11 mouse cellular contexts compared by ENCODE assay signal in genomic region chr11:120303559-120304349, GRCm38 (mm10). TPM values are rescaled to one million over a fixed set of nuclear protein-coding genes. Genes with fewer than 3 reads are reported as not detected.
DNase-seq lines count a peak whose midpoint lies in the region; ATAC-seq lines count a peak whose summit lies in the region.
"Had no signal": no experiment of that assay in that cellular context is flagged by ENCODE, and none has a peak within 500 bp of the region (broad histone marks: within the 10 kb centered on the region; RNA-seq: fewer than 3 reads in every experiment).

No protein-coding gene starts in this region.

- no peaks in the 10 kb centered on the region for H3K27me3 ChIP-seq in kidney, embryonic 14.5 days (ENCODE audit: control insufficient read depth, insufficient read depth, low read length)
- H3K27me3 ChIP-seq in erythroblast, embryonic 14.5 days (ENCODE audit: control insufficient read depth), result peaks cover 27% of the 10 kb centered on the region
- no peaks in the 10 kb centered on the region for H3K27me3 ChIP-seq in limb, embryonic 11.5 days (ENCODE audit: control insufficient read depth, insufficient read depth, low read length)
- peaks cover 6% of the 10 kb centered on the region for H3K27me3 ChIP-seq in midbrain, embryonic 15.5 days (replicated peaks)

- ATAC-seq in kidney, embryonic 14.5 days (ENCODE audit: low FRiP score, low TSS enrichment), result no peak
- no peak for ATAC-seq in limb, embryonic 11.5 days (ENCODE audit: insufficient number of reproducible peaks, low FRiP score, low TSS enrichment, low read depth)
- no peak for ATAC-seq in midbrain, embryonic 15.5 days (replicated peaks)

- no peak for DNase-seq in kidney, adult 9 months
- DNase-seq in limb, embryonic 11.5 days (ENCODE audit: low spot score), result no peak
- DNase-seq in testis, postnatal 10 days (ENCODE audit: low spot score), result no peak
- DNase-seq in adrenal gland, adult 2 months, result no peak
- DNase-seq in right cerebral cortex, postnatal 14 days, result no peak
- DNase-seq: left cerebral cortex, postnatal 4 days; retina, postnatal 1 day; thymus, postnatal 14 days had no signal

- no peaks in the 10 kb centered on the region for H3K36me3 ChIP-seq in kidney, embryonic 14.5 days (ENCODE audit: control insufficient read depth, insufficient read depth, low read length)
- no peaks in the 10 kb centered on the region; the same call in 1 of the 2 replicates for H3K36me3 ChIP-seq in erythroblast, embryonic 14.5 days (ENCODE audit: control insufficient read depth)
- no peaks in the 10 kb centered on the region for H3K36me3 ChIP-seq in limb, embryonic 11.5 days (ENCODE audit: control insufficient read depth, insufficient read depth, low read length)
- H3K36me3 ChIP-seq in midbrain, embryonic 15.5 days (replicated peaks), result no peaks in the 10 kb centered on the region

- no peak overlapping the region for H3K4me2 ChIP-seq in kidney, embryonic 14.5 days (replicated peaks; ENCODE audit: low read depth, low read length)
- peak overlapping the region; percentile 76; the same call in 1 of the 2 replicates for H3K4me2 ChIP-seq in limb, embryonic 11.5 days (ENCODE audit: low read depth, severe bottlenecking)
- H3K4me2 ChIP-seq in midbrain, embryonic 15.5 days, result peak overlapping the region; percentile 72; the same call in 1 of the 2 replicates

- no peak overlapping the region for H3K9ac ChIP-seq in kidney, embryonic 14.5 days (ENCODE audit: low read depth, low read length)
- peak overlapping the region; percentile 3; the same call in 1 of the 2 replicates for H3K9ac ChIP-seq in limb, embryonic 11.5 days (ENCODE audit: low read length)
- no peak overlapping the region for H3K9ac ChIP-seq in midbrain, embryonic 15.5 days

- peaks cover 34% of the 10 kb centered on the region for H3K4me1 ChIP-seq in kidney, embryonic 14.5 days (ENCODE audit: control insufficient read depth, insufficient read depth, low read length)
- peaks cover 95% of the 10 kb centered on the region for H3K4me1 ChIP-seq in erythroblast, embryonic 14.5 days (ENCODE audit: control insufficient read depth)
- H3K4me1 ChIP-seq in limb, embryonic 11.5 days (ENCODE audit: control insufficient read depth, insufficient read depth, low read length), result peaks cover 48% of the 10 kb centered on the region
- H3K4me1 ChIP-seq in midbrain, embryonic 15.5 days, result peaks cover 49% of the 10 kb centered on the region

- 82% methylated on average over 21 of the region's 21 CpGs for WGBS in kidney, embryonic 14.5 days
- WGBS in limb, embryonic 11.5 days, result 86% methylated on average over 21 of the region's 21 CpGs
- WGBS in midbrain, embryonic 15.5 days, result 81% methylated on average over 21 of the region's 21 CpGs

- no peak overlapping the region for H3K4me3 ChIP-seq in kidney, embryonic 14.5 days (ENCODE audit: low read length)
- H3K4me3 ChIP-seq in erythroblast, embryonic 14.5 days (replicated peaks), result peak overlapping the region; percentile 75
- H3K4me3 ChIP-seq in limb, embryonic 11.5 days (ENCODE audit: low read depth, low read length), result no peak overlapping the region
- no peak overlapping the region for H3K4me3 ChIP-seq in midbrain, embryonic 15.5 days

- H3K9me3 ChIP-seq in kidney, embryonic 14.5 days (ENCODE audit: control insufficient read depth, low read length), result no peaks in the 10 kb centered on the region
- no peaks in the 10 kb centered on the region for H3K9me3 ChIP-seq in erythroblast, embryonic 14.5 days (ENCODE audit: control insufficient read depth, low read length)
- H3K9me3 ChIP-seq in limb, embryonic 11.5 days (ENCODE audit: control insufficient read depth, low read length), result no peaks in the 10 kb centered on the region
- H3K9me3 ChIP-seq in midbrain, embryonic 15.5 days, result no peaks in the 10 kb centered on the region

- peak overlapping the region; percentile 56; the same call in 1 of the 2 replicates for H3K27ac ChIP-seq in kidney, embryonic 14.5 days (ENCODE audit: low read depth, low read length)
- H3K27ac ChIP-seq in limb, embryonic 11.5 days (replicated peaks; ENCODE audit: low read depth, low read length), result no peak overlapping the region
- H3K27ac ChIP-seq in midbrain, embryonic 15.5 days, result no peak overlapping the region

RNA-seq across cellular contexts. Expression of gene Actg1, which starts 44.6 kb away (rescaled TPM):
- 2,303 and 2,603 TPM in 2 replicates for polyA plus RNA-seq in kidney, embryonic 14.5 days (2014; fragmentation: Nextera tagmentation; extraction: Ambion mirVana)
- polyA plus RNA-seq in erythroblast, embryonic 14.5 days (2012), result 9.0 TPM in 2 replicates
- 2,996 and 3,123 TPM in 2 replicates for polyA plus RNA-seq in limb, embryonic 11.5 days (2014; fragmentation: Nextera tagmentation; extraction: Ambion mirVana)
- 4,418 and 4,467 TPM in 2 replicates for polyA plus RNA-seq in midbrain, embryonic 15.5 days (2015; fragmentation: Nextera tagmentation; extraction: Ambion mirVana)
- total RNA-seq in adrenal gland, adult 2 months (2021), result 1,000 to 10,000 TPM in 1 of 2 experiments, 100 to 1,000 TPM in 1; 913 to 1,618 TPM
- polyA plus RNA-seq in adrenal gland, adult 2 months (2012; rRNA removed), result 531 and 632 TPM in 2 replicates

RNA-seq across cellular contexts. Expression of gene Fscn2, which starts 57.6 kb away (rescaled TPM):
- 0.62 and 1.6 TPM in 2 replicates for polyA plus RNA-seq in kidney, embryonic 14.5 days (2014; fragmentation: Nextera tagmentation; extraction: Ambion mirVana)
- not detected in 2 replicates for polyA plus RNA-seq in erythroblast, embryonic 14.5 days (2012)
- 0.21 and 0.47 TPM in 2 replicates for polyA plus RNA-seq in limb, embryonic 11.5 days (2014; fragmentation: Nextera tagmentation; extraction: Ambion mirVana)
- polyA plus RNA-seq in midbrain, embryonic 15.5 days (2015; fragmentation: Nextera tagmentation; extraction: Ambion mirVana), result 0.84 and 1.4 TPM in 2 replicates
- total RNA-seq in adrenal gland, adult 2 months (2021), result under 1 TPM; 0.17 to 0.58 TPM
- 0.16 and 0.22 TPM in 2 replicates for polyA plus RNA-seq in adrenal gland, adult 2 months (2012; rRNA removed)

Comparison
In these comparisons a context has a peak if more than half of its experiments do, and no peak if none do; other contexts are left out.
1. RNA of gene Actg1, which starts 44.6 kb away (polyA plus RNA-seq): 4,418 to 4,467 TPM in midbrain, embryonic 15.5 days, 2,996 to 3,123 TPM in limb, embryonic 11.5 days, 2,303 to 2,603 TPM in kidney, embryonic 14.5 days and 531 to 632 TPM in adrenal gland, adult 2 months; 9.0 TPM in erythroblast, embryonic 14.5 days; every median in the first group is over 10 times any median in the second.